Mouse (Mus musculus) intestine, embryonic 16.5 days (tissue): ENCODE measurements around the gene Thada. TPM values are rescaled to one million over a fixed set of nuclear protein-coding genes. Genes with fewer than 3 reads are reported as not detected.

ENCODE experiments used
- ATAC-seq: fragments of 200-750 bp; cut with Nextera tagmentation; 2 replicates; pipeline ENCODE4 v1.8.0; 2017; ENCODE audit warnings: moderate TSS enrichment, moderate library complexity
- H3K27ac ChIP-seq: fragments of 300-500 bp; sonication (generic); 2 replicates; pipeline ENCODE4 v1.5.1; 2014; ENCODE audit warnings: mild to moderate bottlenecking, low read length
- H3K27me3 ChIP-seq: fragments of 300-500 bp; sonication (generic); replicated peaks from 2 replicates; pipeline ENCODE4 v1.6.1; 2014; ENCODE audit warnings: low read length, control low read depth, mixed read lengths; ENCODE audit not compliant: control insufficient read depth, insufficient read depth
- H3K36me3 ChIP-seq: fragments of 300-500 bp; sonication (generic); 2 replicates; pipeline ENCODE4 v1.6.1; 2014; ENCODE audit warnings: low read length, control low read depth; ENCODE audit not compliant: control insufficient read depth, insufficient read depth
- H3K4me1 ChIP-seq: fragments of 300-500 bp; sonication (generic); 2 replicates; pipeline ENCODE4 v1.6.1; 2014; ENCODE audit warnings: low read length, control low read depth, mixed read lengths; ENCODE audit not compliant: control insufficient read depth, insufficient read depth
- H3K4me2 ChIP-seq: fragments of 300-500 bp; sonication (generic); 2 replicates; pipeline ENCODE4 v1.6.1; 2014; ENCODE audit warnings: low read depth, low read length, control low read depth
- H3K4me3 ChIP-seq: fragments of 300-500 bp; sonication (generic); 2 replicates; pipeline ENCODE4 v1.5.1; 2014; ENCODE audit warnings: mild to moderate bottlenecking, low read length
- H3K9ac ChIP-seq: fragments of 300-500 bp; sonication (generic); 2 replicates; pipeline ENCODE4 v1.6.1; 2014; ENCODE audit warnings: low read depth, low read length
- H3K9me3 ChIP-seq: fragments of 300-500 bp; sonication (generic); 2 replicates; pipeline ENCODE4 v1.6.1; 2016; ENCODE audit warnings: low read length, control low read depth; ENCODE audit not compliant: control insufficient read depth
- WGBS: fragments of 180-500 bp; shearing (Covaris S2); extraction: QIAGEN DNeasy Blood & Tissue Kit; methylation state at CpG from one replicate; pipeline ENCODE4 v1.1.7; 2014; 5-methylcytosine and 5-hydroxymethylcytosine counted together
- polyA plus RNA-seq: library from polyadenylated mRNA; unstranded; fragments of >200 nt; fragmentation: Nextera tagmentation; extraction: Ambion mirVana; gene quantifications from 2 replicates; pipeline ENCODE4 v1.2.1, GENCODE M21; 2015

Gene Thada
- polyA plus RNA-seq, 1 experiment from 2014 or later = 5.3 TPM

GRCm38 (mm10) chr17:84158461-84158795 lies 307.6 kb downstream of the Thada start:
- H3K27ac ChIP-seq = peak overlapping the region; percentile 94
- no peaks in the 10 kb centered on the region for H3K9me3 ChIP-seq
- H3K36me3 ChIP-seq = no peaks in the 10 kb centered on the region
- H3K27me3 ChIP-seq = no peaks in the 10 kb centered on the region
- peaks cover 42% of the 10 kb centered on the region for H3K4me1 ChIP-seq
- no peak overlapping the region for H3K9ac ChIP-seq
- peak overlapping the region; percentile 51; the same call in 1 of the 2 replicates for H3K4me2 ChIP-seq
- no peak for ATAC-seq
- 79% methylated on average over 12 of the region's 12 CpGs for WGBS
- H3K4me3 ChIP-seq = no peak overlapping the region

GRCm38 (mm10) chr17:84157743-84158460 lies 308.1 kb downstream of the Thada start:
- Histone ChIP-seq H3K36me3 (no peaks in the 10 kb centered on the region), H3K9ac (peak overlapping the region; percentile 61), H3K4me1 (peaks cover 47% of the 10 kb centered on the region), H3K4me2 (peak overlapping the region; percentile 51), H3K27me3 (no peaks in the 10 kb centered on the region), H3K9me3 (no peaks in the 10 kb centered on the region), H3K27ac (peak overlapping the region; percentile 94), H3K4me3 (peak overlapping the region; percentile 27)
- ATAC-seq = no peak
- WGBS = 65% methylated on average over 6 of the region's 6 CpGs

GRCm38 (mm10) chr17:84156748-84157742 lies 309.0 kb downstream of the Thada start:
- Histone ChIP-seq H3K27me3 (no peaks in the 10 kb centered on the region), H3K9ac (peak overlapping the region; percentile 61), H3K4me1 (peaks cover 52% of the 10 kb centered on the region), H3K4me2 (peak overlapping the region; percentile 51), H3K9me3 (no peaks in the 10 kb centered on the region), H3K4me3 (peak overlapping the region; percentile 27), H3K36me3 (no peaks in the 10 kb centered on the region), H3K27ac (peak overlapping the region; percentile 94)
- 43% methylated on average over 19 of the region's 19 CpGs for WGBS
- peak; percentile 86 for ATAC-seq

GRCm38 (mm10) chr17:84156227-84156573 lies 309.8 kb downstream of the Thada start:
- Histone ChIP-seq H3K4me3 (peak overlapping the region; percentile 39), H3K27me3 (no peaks in the 10 kb centered on the region), H3K9ac (peak overlapping the region; percentile 72), H3K9me3 (no peaks in the 10 kb centered on the region), H3K36me3 (no peaks in the 10 kb centered on the region), H3K4me1 (peaks cover 49% of the 10 kb centered on the region), H3K4me2 (peak overlapping the region; percentile 49), H3K27ac (peak overlapping the region; percentile 94)
- ATAC-seq = peak; percentile 34
- 31% methylated on average over 13 of the region's 13 CpGs for WGBS

GRCm38 (mm10) chr17:84155516-84156226 lies 310.3 kb downstream of the Thada start:
- H3K27ac ChIP-seq = peak overlapping the region; percentile 94
- H3K4me2 ChIP-seq = peak overlapping the region; percentile 49
- H3K9me3 ChIP-seq = no peaks in the 10 kb centered on the region
- no peaks in the 10 kb centered on the region for H3K27me3 ChIP-seq
- WGBS = 64% methylated on average over 8 of the region's 8 CpGs
- peak overlapping the region; percentile 72 for H3K9ac ChIP-seq
- peak overlapping the region; percentile 39 for H3K4me3 ChIP-seq
- H3K36me3 ChIP-seq = no peaks in the 10 kb centered on the region
- H3K4me1 ChIP-seq = peaks cover 43% of the 10 kb centered on the region
- ATAC-seq = no peak

GRCm38 (mm10) chr17:84155029-84155338 lies 311.0 kb downstream of the Thada start:
- Histone ChIP-seq H3K9me3 (no peaks in the 10 kb centered on the region), H3K4me3 (peak overlapping the region; percentile 9; the same call in 1 of the 2 replicates), H3K27me3 (no peaks in the 10 kb centered on the region), H3K36me3 (no peaks in the 10 kb centered on the region), H3K4me1 (peaks cover 41% of the 10 kb centered on the region), H3K4me2 (peak overlapping the region; percentile 49), H3K27ac (peak overlapping the region; percentile 94), H3K9ac (peak overlapping the region; percentile 26; the same call in 1 of the 2 replicates)
- no peak for ATAC-seq
- WGBS = 74% methylated on average over 6 of the region's 6 CpGs

GRCm38 (mm10) chr17:84154302-84155028 lies 311.5 kb downstream of the Thada start:
- H3K4me3 ChIP-seq = peak overlapping the region; percentile 9; the same call in 1 of the 2 replicates
- WGBS = 66% methylated on average over 11 of the region's 11 CpGs
- no peaks in the 10 kb centered on the region for H3K36me3 ChIP-seq
- peak overlapping the region; percentile 94 for H3K27ac ChIP-seq
- no peaks in the 10 kb centered on the region for H3K9me3 ChIP-seq
- H3K27me3 ChIP-seq = no peaks in the 10 kb centered on the region
- peaks cover 44% of the 10 kb centered on the region for H3K4me1 ChIP-seq
- peak overlapping the region; percentile 49 for H3K4me2 ChIP-seq
- ATAC-seq = peak; percentile 11
- peak overlapping the region; percentile 26; the same call in 1 of the 2 replicates for H3K9ac ChIP-seq

GRCm38 (mm10) chr17:84152976-84153786 lies 312.8 kb downstream of the Thada start:
- Histone ChIP-seq H3K27me3 (no peaks in the 10 kb centered on the region), H3K4me3 (no peak overlapping the region), H3K4me1 (peaks cover 45% of the 10 kb centered on the region), H3K9me3 (no peaks in the 10 kb centered on the region), H3K27ac (no peak overlapping the region), H3K4me2 (no peak overlapping the region), H3K9ac (no peak overlapping the region), H3K36me3 (no peaks in the 10 kb centered on the region)
- WGBS = 66% methylated on average over 12 of the region's 12 CpGs
- ATAC-seq = no peak
